Mouse (Mus musculus) cerebellum, adult 11-12 months (tissue): ENCODE data around the gene Znrd1.

Source experiments
- DNase-seq: peaks from one replicate; pipeline ENCODE4 v3.0.0; 2022

The Znrd1 gene

DNA sequence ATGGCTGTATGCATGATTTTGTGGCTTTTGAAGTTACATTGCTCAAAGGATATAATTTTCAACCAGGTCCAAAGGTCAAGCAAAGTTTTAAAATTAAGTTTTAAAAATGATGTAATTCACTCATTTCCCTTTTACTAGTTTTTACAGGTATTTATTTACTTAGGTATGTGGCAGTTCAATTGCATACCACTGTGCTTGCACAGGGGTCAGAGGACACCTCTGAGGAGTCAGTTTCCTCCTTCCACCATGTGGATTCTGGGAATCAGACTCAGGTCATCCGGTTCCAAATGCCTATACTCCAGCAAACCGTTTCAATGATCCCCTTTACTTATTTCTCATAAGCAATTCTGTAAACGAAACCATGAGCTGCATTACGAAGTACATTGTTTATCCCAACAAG lies 35.6 kb downstream of the Znrd1 start:
- DNase-seq, result no peak

DNA sequence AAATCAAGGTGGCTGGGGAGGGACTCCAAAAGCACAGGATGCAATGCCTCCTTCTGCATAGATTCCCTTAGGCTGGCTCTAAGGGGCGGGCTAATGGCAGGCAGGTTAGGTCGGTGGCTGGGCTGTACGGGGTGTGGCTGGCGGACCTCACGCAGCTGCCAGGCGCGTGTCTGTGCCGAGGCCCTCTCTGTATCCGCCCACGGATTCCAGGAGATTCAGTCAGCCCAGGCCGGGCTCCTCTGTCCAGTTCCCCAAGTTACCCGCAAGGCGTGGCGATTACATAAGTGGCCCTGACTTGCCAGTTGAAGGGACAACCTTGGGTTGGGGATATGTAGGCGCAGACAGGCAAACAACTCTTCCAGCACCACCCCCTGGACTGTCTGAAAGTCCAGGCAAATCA lies 38.1 kb downstream of the Znrd1 start:
- no peak for DNase-seq

DNA sequence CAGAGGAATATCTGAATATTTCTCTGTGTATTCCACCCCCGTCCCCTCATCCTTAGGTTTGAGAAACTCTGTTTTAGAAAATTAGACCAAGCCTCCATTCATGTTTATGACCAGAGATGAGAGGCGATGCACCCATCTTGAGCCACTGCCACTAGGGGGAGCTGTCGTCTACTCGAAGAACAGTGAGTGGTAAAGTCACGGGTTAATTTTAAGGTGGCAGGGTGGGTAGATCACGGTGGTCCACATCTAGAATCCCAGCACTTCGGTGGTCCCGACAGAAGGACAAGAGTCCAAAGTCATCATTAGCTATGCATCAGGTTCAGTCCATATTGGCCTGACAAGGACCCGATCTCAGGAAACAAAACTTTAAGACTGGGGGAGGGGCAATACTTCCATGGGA lies 43.3 kb downstream of the Znrd1 start:
- peak; percentile 21 for DNase-seq

DNA sequence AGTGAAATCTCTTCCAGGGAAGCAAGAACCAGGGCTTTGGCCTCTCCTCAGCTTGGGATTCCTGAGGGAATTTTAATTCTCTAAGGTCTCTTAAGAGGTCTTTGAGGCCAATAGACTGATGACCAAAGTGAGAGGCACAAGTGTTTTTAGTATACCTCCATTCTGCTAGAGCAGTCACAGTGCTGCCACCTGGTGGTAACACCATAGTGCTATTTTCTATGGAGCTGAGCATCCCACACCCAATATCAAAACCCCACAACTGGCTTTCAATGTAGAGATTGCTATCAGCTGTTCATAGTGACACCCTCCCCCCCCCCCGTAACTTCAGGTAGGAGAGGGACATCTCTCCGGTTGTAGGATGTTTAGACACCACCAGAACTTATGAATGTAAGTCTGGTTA lies 44.3 kb downstream of the Znrd1 start:
- peak; percentile 49 for DNase-seq

DNA sequence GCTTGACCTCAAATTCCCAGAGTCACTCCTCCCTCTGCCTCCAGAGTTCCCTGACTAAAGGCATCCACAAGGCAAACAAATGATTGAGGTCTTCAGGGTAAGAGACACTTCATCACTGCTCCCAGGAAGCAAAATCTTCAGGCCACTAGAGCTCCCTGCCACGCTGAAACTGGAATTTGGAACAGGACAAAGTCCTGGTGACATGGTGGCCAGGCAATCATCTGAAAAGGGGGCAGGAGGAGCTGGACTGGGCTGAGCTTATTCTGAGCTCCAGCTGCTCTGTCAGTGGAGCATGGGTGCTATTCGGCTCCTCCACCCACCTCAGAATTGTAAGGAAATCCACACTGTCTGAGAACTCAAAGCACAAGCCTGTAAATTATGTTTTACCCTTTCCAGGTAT lies 46.3 kb downstream of the Znrd1 start:
- DNase-seq, result no peak

DNA sequence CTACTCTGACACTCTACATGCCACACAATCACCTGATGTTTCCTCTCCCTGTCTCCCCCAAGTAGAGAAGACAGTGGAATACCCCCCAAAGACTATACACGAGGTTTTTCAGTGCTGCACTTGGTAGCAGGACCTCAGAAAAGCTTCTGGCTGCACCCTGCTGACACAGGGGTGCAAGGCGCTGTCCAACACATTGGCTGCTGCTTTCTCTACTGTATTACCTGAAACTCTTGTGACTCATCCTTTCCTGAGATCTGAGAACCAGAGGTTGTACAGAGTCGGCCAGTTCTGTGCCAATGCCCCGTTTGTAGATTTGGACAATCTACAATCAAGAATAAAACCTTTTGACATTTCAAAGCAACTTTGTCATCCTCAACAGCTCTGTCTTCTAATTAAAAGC lies 48.6 kb downstream of the Znrd1 start:
- DNase-seq, result no peak

DNA sequence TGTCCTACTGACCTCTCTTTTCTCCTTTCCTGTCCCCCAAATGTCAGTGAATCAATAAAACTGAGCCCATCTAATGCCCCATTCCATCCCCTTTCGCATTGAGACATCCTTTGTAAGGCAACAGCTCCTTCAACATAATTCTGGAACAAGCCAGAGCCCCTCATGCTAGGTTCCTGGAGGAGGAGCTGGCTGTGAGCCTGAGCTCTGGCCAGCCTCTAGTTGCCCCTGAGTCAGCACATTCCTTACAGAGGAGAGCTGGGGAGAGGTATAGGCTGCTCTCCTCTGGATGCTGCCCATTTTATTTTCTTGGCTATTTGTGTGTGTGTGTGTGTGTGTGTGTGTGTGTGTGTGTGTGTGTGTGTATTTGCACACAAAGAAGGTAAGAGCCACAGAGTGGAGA lies 50.1 kb downstream of the Znrd1 start:
- DNase-seq, result no peak
